ENCODE assay signal across 9 mouse cellular contexts in the genomic region with DNA sequence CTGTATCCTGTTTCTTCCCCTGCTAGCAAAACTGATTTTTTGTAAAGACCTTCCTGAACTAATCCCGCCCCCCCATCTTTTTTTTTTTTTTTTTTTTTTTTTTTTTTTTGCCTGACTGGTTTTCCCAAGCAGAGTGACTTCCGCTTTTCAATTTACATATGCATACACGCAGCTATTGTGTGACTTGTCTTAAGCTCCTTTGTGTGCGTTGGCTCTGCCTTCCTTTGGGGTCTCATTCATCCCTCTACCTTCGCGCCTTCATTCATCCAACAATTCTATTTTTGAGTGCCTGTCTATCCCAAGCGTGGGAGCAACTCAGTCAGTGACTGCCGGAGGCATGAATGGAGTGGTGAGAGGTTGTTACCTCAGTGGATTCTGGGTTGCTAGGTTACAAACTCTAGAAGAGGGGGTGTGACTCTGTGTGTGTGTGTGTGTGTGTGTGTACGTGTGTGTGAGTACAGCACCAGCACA. TPM values are rescaled to one million over a fixed set of nuclear protein-coding genes. Genes with fewer than 3 reads are reported as not detected.
DNase-seq lines count a peak whose midpoint lies in the region; ATAC-seq and TF ChIP-seq lines count a peak whose summit lies in the region.
"Had no signal": no experiment of that assay in that cellular context is flagged by ENCODE, and none has a peak within 500 bp of the region (broad histone marks: within the 10 kb centered on the region; RNA-seq: fewer than 3 reads in every experiment).

No protein-coding gene starts in this region.

- H3K36me3 ChIP-seq in spleen, adult 2 months (ENCODE audit: control insufficient read depth, insufficient read depth, low read length): no peaks in the 10 kb centered on the region
- H3K36me3 ChIP-seq in hindbrain, embryonic 10.5 days: no peaks in the 10 kb centered on the region
- H3K36me3 ChIP-seq in midbrain, embryonic 10.5 days: no peaks in the 10 kb centered on the region
- H3K36me3 ChIP-seq in liver, embryonic 12.5 days: no peaks in the 10 kb centered on the region
- H3K36me3 ChIP-seq: liver, embryonic 15.5 days had no signal

- H3K27ac ChIP-seq in spleen, adult 2 months (ENCODE audit: insufficient read depth, low read length): peak overlapping the region; percentile 21; the same call in 1 of the 2 replicates
- peak overlapping the region; percentile 25; the same call in 1 of the 2 replicates for H3K27ac ChIP-seq in hindbrain, embryonic 10.5 days
- peak overlapping the region; percentile 49; the same call in 1 of the 2 replicates for H3K27ac ChIP-seq in midbrain, embryonic 10.5 days (replicated peaks)
- no peak overlapping the region for H3K27ac ChIP-seq in liver, embryonic 12.5 days
- H3K27ac ChIP-seq: liver, embryonic 15.5 days had no signal

- ATAC-seq in liver, embryonic 12.5 days: no peak

- H3K4me1 ChIP-seq in spleen, adult 2 months (ENCODE audit: control insufficient read depth, insufficient read depth, insufficient read length): peaks cover 16% of the 10 kb centered on the region; the same call in 1 of the 2 replicates
- peaks cover 16% of the 10 kb centered on the region for H3K4me1 ChIP-seq in hindbrain, embryonic 10.5 days (replicated peaks)
- H3K4me1 ChIP-seq in midbrain, embryonic 10.5 days: peaks cover 11% of the 10 kb centered on the region
- peaks cover 38% of the 10 kb centered on the region for H3K4me1 ChIP-seq in liver, embryonic 12.5 days

- no peak overlapping the region for H3K4me2 ChIP-seq in liver, embryonic 12.5 days
- H3K4me2 ChIP-seq: liver, embryonic 15.5 days had no signal

- peak in 1 of 2 experiments; percentile 36 for DNase-seq in spleen, adult 2 months (ENCODE audit: low read depth in 1 of 2, low spot score in 2 of 2)
- DNase-seq in spleen, adult 18-20 months: no peak
- DNase-seq in hindbrain, embryonic 10.5 days (ENCODE audit: low spot score): peak; percentile 49
- DNase-seq in midbrain, embryonic 10.5 days (ENCODE audit: low spot score): peak; percentile 37
- no peak for DNase-seq in thymus, postnatal 14 days
- no peak for DNase-seq in urinary bladder, postnatal 14 days (ENCODE audit: low spot score)
- no peak for DNase-seq in ovary, postnatal 36 days (ENCODE audit: low spot score)

- H3K27me3 ChIP-seq in spleen, adult 2 months (ENCODE audit: control insufficient read depth, insufficient read depth, low read length): no peaks in the 10 kb centered on the region
- H3K27me3 ChIP-seq in hindbrain, embryonic 10.5 days (ENCODE audit: insufficient read depth, poor library complexity, severe bottlenecking): no peaks in the 10 kb centered on the region
- H3K27me3 ChIP-seq in midbrain, embryonic 10.5 days (ENCODE audit: low read depth, poor library complexity, severe bottlenecking): no peaks in the 10 kb centered on the region
- no peaks in the 10 kb centered on the region for H3K27me3 ChIP-seq in liver, embryonic 12.5 days (replicated peaks)
- H3K27me3 ChIP-seq: liver, embryonic 15.5 days had no signal

- WGBS in spleen, adult 2 months: 55% methylated on average over 9 of the region's 9 CpGs
- WGBS in hindbrain, embryonic 10.5 days: 25% methylated on average over 9 of the region's 9 CpGs
- WGBS in midbrain, embryonic 10.5 days: 25% methylated on average over 9 of the region's 9 CpGs
- 69% methylated on average over 9 of the region's 9 CpGs for WGBS in liver, embryonic 12.5 days (ENCODE audit: insufficient replicate concordance)

- H3K9ac ChIP-seq in liver, embryonic 12.5 days: no peak overlapping the region
- H3K9ac ChIP-seq: liver, embryonic 15.5 days had no signal

- TF ChIP-seq POLR2A in spleen, adult 2 months (IDR thresholded peaks at IDR 0.05; ENCODE audit: low read depth, low read length): no peak

- no peaks in the 10 kb centered on the region for H3K9me3 ChIP-seq in hindbrain, embryonic 10.5 days
- no peaks in the 10 kb centered on the region for H3K9me3 ChIP-seq in midbrain, embryonic 10.5 days (replicated peaks)
- no peaks in the 10 kb centered on the region for H3K9me3 ChIP-seq in liver, embryonic 12.5 days (replicated peaks)
- H3K9me3 ChIP-seq: liver, embryonic 15.5 days had no signal

- TF ChIP-seq CTCF in spleen, adult 2 months (IDR thresholded peaks at IDR 0.05; ENCODE audit: extremely low read depth, insufficient read depth, insufficient read length, insufficient replicate concordance): no peak

- peak overlapping the region; percentile 26; the same call in 1 of the 2 replicates for H3K4me3 ChIP-seq in spleen, adult 2 months (ENCODE audit: extremely low read depth, insufficient read depth, insufficient read length)
- no peak overlapping the region for H3K4me3 ChIP-seq in hindbrain, embryonic 10.5 days
- no peak overlapping the region for H3K4me3 ChIP-seq in midbrain, embryonic 10.5 days
- no peak overlapping the region for H3K4me3 ChIP-seq in liver, embryonic 12.5 days
- H3K4me3 ChIP-seq: liver, embryonic 15.5 days had no signal

RNA-seq across cellular contexts. Expression of gene Ep300, which starts 49.2 kb away (rescaled TPM):
- 37.6 and 39.3 TPM in 2 replicates for polyA plus RNA-seq in spleen, adult 2 months (2012; rRNA removed)
- 17.7 and 20.4 TPM in 2 replicates for polyA plus RNA-seq in hindbrain, embryonic 10.5 days (2016; fragmentation: Nextera tagmentation; extraction: Ambion mirVana)
- polyA plus RNA-seq in midbrain, embryonic 10.5 days (2016; fragmentation: Nextera tagmentation; extraction: Ambion mirVana): 14.1 and 21.1 TPM in 2 replicates
- polyA plus RNA-seq in liver, embryonic 12.5 days (2016; fragmentation: Nextera tagmentation; extraction: Ambion mirVana): 11.8 and 13.4 TPM in 2 replicates

Comparison
In these comparisons a context has a peak if more than half of its experiments do, and no peak if none do; other contexts are left out.
1. DNase-seq: peak in hindbrain, embryonic 10.5 days (single experiment) and midbrain, embryonic 10.5 days (single experiment); none in spleen, adult 18-20 months (0 of 2), thymus, postnatal 14 days (single experiment), urinary bladder, postnatal 14 days (single experiment) and ovary, postnatal 36 days (single experiment).